Mouse (Mus musculus) heart, adult 10 weeks (tissue): ENCODE data around the gene Ptges3l. TPM values are rescaled to one million over a fixed set of nuclear protein-coding genes. Genes with fewer than 3 reads are reported as not detected.

Source experiments
- polyA plus RNA-seq: library from polyadenylated mRNA; stranded (reverse); fragments of 350-450 nt; fragmentation: Illumina TruSeq; extraction: RNeasy Lipid Tissue Mini Kit (QIAGEN cat#74804); gene quantifications from one replicate; pipeline ENCODE4 v1.2.3, GENCODE M21; 2014; ENCODE audit warnings: low read depth, low replicate concordance

Ptges3l gene
- polyA plus RNA-seq: 71.9 TPM

GRCm38 (mm10) chr11:101424925-101425813, at the start of gene Ptges3l, which contains the start of gene Rundc1:
TSS of gene Ptges3l (minus strand) at chr11:101425333.
TSS of gene Rundc1 (plus strand) at chr11:101425085.

DNA sequence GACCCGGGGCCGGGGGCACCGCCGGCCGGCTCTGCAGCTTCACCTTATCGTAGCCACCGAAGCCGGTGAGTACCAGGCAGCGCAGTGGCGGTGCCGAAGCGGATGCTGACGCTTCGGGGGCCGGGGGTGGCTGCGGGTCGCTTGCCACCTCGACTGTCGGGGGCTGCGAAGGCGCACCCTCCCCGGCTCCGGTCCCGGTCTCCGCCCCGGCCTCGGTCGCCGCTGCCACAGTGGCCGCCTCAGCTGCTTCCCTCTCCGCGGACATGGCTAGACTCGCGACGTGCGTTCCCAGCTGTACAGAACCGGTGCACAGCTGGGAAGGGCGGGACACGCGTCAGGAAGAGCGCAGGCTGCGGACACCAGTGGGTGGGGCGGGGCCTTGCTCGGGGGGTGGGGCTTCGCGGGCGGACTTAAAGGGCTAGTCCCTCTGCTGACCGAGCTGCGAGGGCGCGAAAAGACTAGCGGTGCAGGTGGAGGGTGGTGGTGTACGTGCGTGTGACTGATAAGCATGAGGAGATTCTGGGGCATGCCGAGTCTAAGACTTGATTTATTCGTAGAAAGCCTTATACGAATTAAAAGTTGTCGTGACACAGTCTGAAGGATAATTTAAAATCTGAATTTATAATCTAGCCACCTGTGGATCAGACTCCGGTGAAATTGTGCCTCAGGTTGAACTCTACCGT, 40.9 kb upstream of the Ptges3l start, which contains the start of gene Vat1:
Gene Vat1, minus strand, starts transcription at position 362 of the 683 bp plus-strand sequence.

GRCm38 (mm10) chr11:101464211-101465100, 39.3 kb upstream of the Ptges3l start, which contains the start of gene Rnd2:
TSS of gene Rnd2 (plus strand) at chr11:101464999.

GRCm38 (mm10) chr11:101448274-101448746, 23.2 kb upstream of the Ptges3l start, which contains the start of gene Ifi35:
TSS of gene Ifi35 (plus strand) at chr11:101448407.

GRCm38 (mm10) chr11:101442127-101442693, 17.1 kb upstream of the Ptges3l start, which contains the start of gene Rpl27:
TSS of gene Rpl27 (plus strand) at chr11:101442298.

GRCm38 (mm10) chr11:101424105-101424851, 855 bp downstream of the Ptges3l start, which contains the start of gene Gm27029:
TSS of gene Gm27029 (minus strand) at chr11:101424796.

GRCm38 (mm10) chr11:101417101-101417855, 7.9 kb downstream of the Ptges3l start, which contains the start of gene Aarsd1:
TSS of gene Aarsd1 (minus strand) at chr11:101417615.

Other genes with a start within 250 kb of the Ptges3l start
- not detected for gene Ccr10, start 249.9 kb downstream of the Ptges3l start, polyA plus RNA-seq
- gene Ezh1, start 198.9 kb downstream of the Ptges3l start, polyA plus RNA-seq: 30.8 TPM
- gene Ramp2, start 179.3 kb downstream of the Ptges3l start, polyA plus RNA-seq: 49.3 TPM
- 142 TPM for gene Vps25, start 171.6 kb downstream of the Ptges3l start, polyA plus RNA-seq
- 13.8 TPM for gene Wnk4, start 164.8 kb downstream of the Ptges3l start, polyA plus RNA-seq
- gene Cntd1, start 146.3 kb downstream of the Ptges3l start, polyA plus RNA-seq: 0.58 TPM
- 111 TPM for gene Coa3, start 146.2 kb downstream of the Ptges3l start, polyA plus RNA-seq
- 86.4 TPM for gene Becn1, start 123.0 kb downstream of the Ptges3l start, polyA plus RNA-seq
- 58.9 TPM for gene Psme3, start 109.1 kb downstream of the Ptges3l start, polyA plus RNA-seq
- 2.0 TPM for gene Aoc2, start 100.3 kb downstream of the Ptges3l start, polyA plus RNA-seq
- gene Aoc3, start 94.7 kb downstream of the Ptges3l start, polyA plus RNA-seq: 10.5 TPM
- 0.24 TPM for gene G6pc, start 57.8 kb downstream of the Ptges3l start, polyA plus RNA-seq
- 46.6 TPM for gene Aarsd1, start 7.7 kb downstream of the Ptges3l start, polyA plus RNA-seq
- 2.9 TPM for gene Gm27029, start 537 bp downstream of the Ptges3l start, polyA plus RNA-seq
- 9.5 TPM for gene Rundc1, start 248 bp downstream of the Ptges3l start, polyA plus RNA-seq
- gene Rpl27, start 17.0 kb upstream of the Ptges3l start, polyA plus RNA-seq: 319 TPM
- 28.4 TPM for gene Ifi35, start 23.1 kb upstream of the Ptges3l start, polyA plus RNA-seq
- gene Rnd2, start 39.7 kb upstream of the Ptges3l start, polyA plus RNA-seq: 7.1 TPM
- gene Vat1, start 40.9 kb upstream of the Ptges3l start, polyA plus RNA-seq: 21.1 TPM
- not detected for gene Brca1, start 126.6 kb upstream of the Ptges3l start, polyA plus RNA-seq
- 100.0 TPM for gene Nbr1, start 126.8 kb upstream of the Ptges3l start, polyA plus RNA-seq
- gene Tmem106a, start 156.9 kb upstream of the Ptges3l start, polyA plus RNA-seq: 4.6 TPM
- gene Gm11634, start 173.9 kb upstream of the Ptges3l start, polyA plus RNA-seq: not detected
- gene Rdm1, start 201.9 kb upstream of the Ptges3l start, polyA plus RNA-seq: 54.8 TPM
- 21.8 TPM for gene Arl4d, start 240.2 kb upstream of the Ptges3l start, polyA plus RNA-seq